Mouse (Mus musculus): ENCODE measurements around the gene Frmpd4. TPM values are rescaled to one million over a fixed set of nuclear protein-coding genes. Genes with fewer than 3 reads are reported as not detected.

Gene Frmpd4
- polyA plus RNA-seq, 1 experiment from 2014 or later: 0.05 TPM

DNA sequence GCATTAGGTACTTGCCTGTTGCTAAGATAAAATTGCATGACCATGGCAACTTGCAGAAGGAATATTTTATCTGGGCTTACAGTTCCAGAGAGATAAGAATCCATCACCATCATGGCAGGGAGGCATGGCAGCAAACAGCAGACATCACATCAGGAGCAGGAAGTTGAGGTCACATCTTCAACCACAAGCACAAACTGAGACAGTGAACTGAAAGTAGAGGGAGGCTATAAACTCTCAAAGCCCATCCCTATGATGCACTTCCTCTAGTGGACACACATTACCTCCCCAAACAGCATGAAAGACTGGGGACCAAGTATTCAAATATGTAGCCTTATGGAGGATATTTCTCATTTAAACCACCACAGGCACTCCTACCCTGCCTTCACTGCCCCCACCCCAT, 238.8 kb downstream of the Frmpd4 start:
- no peaks in the 10 kb centered on the region for H3K4me1 ChIP-seq
- H3K4me3 ChIP-seq: no peak overlapping the region
- H3K9me3 ChIP-seq: no peaks in the 10 kb centered on the region
- no peaks in the 10 kb centered on the region for H3K36me3 ChIP-seq
- no peak for DNase-seq (ENCODE audit: low spot score)
- no peak overlapping the region for H3K27ac ChIP-seq
- H3K27me3 ChIP-seq (ENCODE audit: insufficient read depth, poor library complexity, severe bottlenecking): no peaks in the 10 kb centered on the region; the same call in 1 of the 2 replicates

GRCm38 (mm10) chrX:168325161-168325560, 251.9 kb downstream of the Frmpd4 start:
- Histone ChIP-seq H3K9me3 (no peaks in the 10 kb centered on the region), H3K4me3 (no peak overlapping the region), H3K36me3 (no peaks in the 10 kb centered on the region), H3K27ac (no peak overlapping the region), H3K27me3 (ENCODE audit: insufficient read depth, poor library complexity, severe bottlenecking) (no peaks in the 10 kb centered on the region; the same call in 1 of the 2 replicates), H3K4me1 (no peaks in the 10 kb centered on the region)
- WGBS: 66% methylated on average over 3 of the region's 3 CpGs
- no peak for DNase-seq (ENCODE audit: low spot score)

DNA sequence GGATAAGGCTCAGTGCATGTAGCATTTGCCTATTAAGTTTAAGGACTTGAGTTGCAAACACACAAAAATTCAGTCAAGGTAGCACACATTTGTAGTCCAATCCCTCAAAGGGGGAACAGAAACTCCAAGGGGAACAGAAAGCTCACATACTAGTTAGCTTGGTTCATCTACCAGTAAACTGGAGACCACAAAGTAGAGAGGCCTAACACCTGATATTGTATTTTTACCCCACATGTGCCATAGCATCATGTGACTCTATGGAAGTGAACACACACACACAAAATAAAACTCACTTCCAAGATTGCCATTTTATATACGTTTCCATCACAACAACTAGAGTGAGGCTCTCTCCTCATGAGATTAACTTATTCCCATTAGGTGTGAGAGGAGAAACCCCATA, 264.9 kb downstream of the Frmpd4 start:
- 75% methylated on average over 1 of the region's 1 CpGs for WGBS
- DNase-seq (ENCODE audit: low spot score): no peak
- H3K27me3 ChIP-seq (ENCODE audit: insufficient read depth, poor library complexity, severe bottlenecking): peaks cover 4% of the 10 kb centered on the region; the same call in 1 of the 2 replicates

GRCm38 (mm10) chrX:168310143-168310542, 266.9 kb downstream of the Frmpd4 start:
- Histone ChIP-seq H3K4me1 (no peaks in the 10 kb centered on the region), H3K27me3 (ENCODE audit: insufficient read depth, poor library complexity, severe bottlenecking) (peaks cover 4% of the 10 kb centered on the region; the same call in 1 of the 2 replicates), H3K27ac (no peak overlapping the region), H3K36me3 (no peaks in the 10 kb centered on the region), H3K4me3 (no peak overlapping the region), H3K9me3 (no peaks in the 10 kb centered on the region)
- no peak for DNase-seq (ENCODE audit: low spot score)
- 7% methylated on average over 1 of the region's 1 CpGs for WGBS

More for the DNA sequence above, 264.9 kb downstream of the Frmpd4 start:
- no peak overlapping the region for H3K4me3 ChIP-seq
- H3K4me1 ChIP-seq: no peaks in the 10 kb centered on the region
- H3K9me3 ChIP-seq: no peaks in the 10 kb centered on the region
- no peak overlapping the region for H3K27ac ChIP-seq
- H3K36me3 ChIP-seq: no peaks in the 10 kb centered on the region

DNA sequence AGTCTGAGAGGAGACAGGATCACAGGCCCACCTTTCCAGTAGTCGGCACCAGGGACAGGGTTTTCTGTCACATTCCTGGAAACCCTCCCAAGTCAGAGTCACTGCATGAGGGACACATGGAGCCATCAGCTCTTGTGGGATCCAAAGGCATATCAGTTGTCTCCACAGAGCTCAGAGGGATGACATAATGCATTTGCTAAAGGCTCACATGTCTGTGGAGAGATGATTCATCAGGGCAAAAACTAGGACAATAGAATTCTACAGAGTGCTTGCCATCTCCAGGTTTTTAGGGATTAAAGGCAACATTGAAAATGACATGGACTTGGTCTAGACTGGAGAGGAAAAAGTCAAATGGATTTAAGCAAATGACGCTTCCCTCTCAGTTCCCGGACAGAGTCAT, 284.5 kb downstream of the Frmpd4 start:
- H3K36me3 ChIP-seq: no peaks in the 10 kb centered on the region
- no peaks in the 10 kb centered on the region for H3K4me1 ChIP-seq
- H3K9me3 ChIP-seq: no peaks in the 10 kb centered on the region
- no peak for DNase-seq (ENCODE audit: low spot score)
- H3K4me3 ChIP-seq: no peak overlapping the region
- no peak overlapping the region for H3K27ac ChIP-seq
- WGBS: 79% methylated on average over 3 of the region's 3 CpGs
- no peaks in the 10 kb centered on the region for H3K27me3 ChIP-seq (ENCODE audit: insufficient read depth, poor library complexity, severe bottlenecking)

- no peaks in the 10 kb centered on the region for H3K36me3 ChIP-seq
- H3K27me3 ChIP-seq (ENCODE audit: insufficient read depth, poor library complexity, severe bottlenecking): no peaks in the 10 kb centered on the region
- H3K27ac ChIP-seq: no peak overlapping the region
- H3K4me1 ChIP-seq: no peaks in the 10 kb centered on the region
- H3K4me3 ChIP-seq: no peak overlapping the region
- DNase-seq (ENCODE audit: low spot score): no peak
- whole genome bisulfite sequencing: 82% methylated on average over 3 of the region's 3 CpGs
- H3K9me3 ChIP-seq: no peaks in the 10 kb centered on the region
Observed at GRCm38 (mm10) chrX:168207034-168207433, 370.0 kb downstream of the Frmpd4 start.

GRCm38 (mm10) chrX:168191944-168192343, 385.1 kb downstream of the Frmpd4 start:
- no peak for DNase-seq (ENCODE audit: low spot score)
- H3K36me3 ChIP-seq: no peaks in the 10 kb centered on the region
- H3K4me1 ChIP-seq: no peaks in the 10 kb centered on the region
- H3K27ac ChIP-seq: no peak overlapping the region
- H3K4me3 ChIP-seq: no peak overlapping the region
- H3K27me3 ChIP-seq (ENCODE audit: insufficient read depth, poor library complexity, severe bottlenecking): no peaks in the 10 kb centered on the region
- 50% methylated on average over 1 of the region's 1 CpGs for WGBS
- no peaks in the 10 kb centered on the region for H3K9me3 ChIP-seq

- Histone ChIP-seq H3K9me3 (no peaks in the 10 kb centered on the region), H3K4me1 (no peaks in the 10 kb centered on the region), H3K27me3 (ENCODE audit: insufficient read depth, poor library complexity, severe bottlenecking) (no peaks in the 10 kb centered on the region), H3K4me3 (no peak overlapping the region), H3K27ac (no peak overlapping the region), H3K36me3 (no peaks in the 10 kb centered on the region)
- no peak for DNase-seq (ENCODE audit: low spot score)
- WGBS: 79% methylated on average over 8 of the region's 8 CpGs
Observed at GRCm38 (mm10) chrX:168189563-168189962, 387.5 kb downstream of the Frmpd4 start.

DNA sequence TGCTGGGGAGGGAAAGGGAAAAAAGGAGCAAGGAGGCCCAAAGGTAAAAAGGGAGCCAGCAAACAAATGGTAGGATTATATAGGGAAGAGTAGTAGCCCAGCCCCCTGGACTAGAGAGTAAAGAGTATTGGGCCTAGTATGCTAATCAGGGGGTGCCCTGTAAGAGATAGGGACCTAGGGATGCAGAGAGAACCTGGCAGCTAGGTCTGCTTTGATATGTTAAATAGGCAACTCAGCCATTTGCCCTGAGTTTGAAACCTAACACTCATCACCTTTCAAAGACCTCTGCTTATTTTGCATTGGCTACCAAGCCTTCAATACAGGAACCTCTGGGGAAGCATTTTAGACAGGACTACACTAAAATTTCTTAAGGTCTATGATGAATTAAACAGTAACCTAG, 414.0 kb downstream of the Frmpd4 start:
- H3K9me3 ChIP-seq: no peaks in the 10 kb centered on the region
- H3K27me3 ChIP-seq (ENCODE audit: insufficient read depth, poor library complexity, severe bottlenecking): no peaks in the 10 kb centered on the region
- no peaks in the 10 kb centered on the region for H3K36me3 ChIP-seq
- H3K4me3 ChIP-seq: no peak overlapping the region
- H3K27ac ChIP-seq: no peak overlapping the region
- no peak for DNase-seq (ENCODE audit: low spot score)
- H3K4me1 ChIP-seq: no peaks in the 10 kb centered on the region

GRCm38 (mm10) chrX:168158866-168159265, 418.2 kb downstream of the Frmpd4 start:
- Histone ChIP-seq H3K9me3 (no peaks in the 10 kb centered on the region), H3K36me3 (no peaks in the 10 kb centered on the region), H3K4me3 (no peak overlapping the region), H3K4me1 (no peaks in the 10 kb centered on the region), H3K27ac (no peak overlapping the region), H3K27me3 (ENCODE audit: insufficient read depth, poor library complexity, severe bottlenecking) (no peaks in the 10 kb centered on the region)
- 68% methylated on average over 3 of the region's 3 CpGs for WGBS
- DNase-seq (ENCODE audit: low spot score): no peak

- H3K27ac ChIP-seq: no peak overlapping the region
- H3K36me3 ChIP-seq: no peaks in the 10 kb centered on the region
- no peak for DNase-seq (ENCODE audit: low spot score)
- H3K4me3 ChIP-seq: no peak overlapping the region
- H3K27me3 ChIP-seq (ENCODE audit: insufficient read depth, poor library complexity, severe bottlenecking): peaks cover 12% of the 10 kb centered on the region; the same call in 1 of the 2 replicates
- no peaks in the 10 kb centered on the region for H3K9me3 ChIP-seq
- no peaks in the 10 kb centered on the region for H3K4me1 ChIP-seq
Observed at GRCm38 (mm10) chrX:168141051-168141450, 436.0 kb downstream of the Frmpd4 start.

DNA sequence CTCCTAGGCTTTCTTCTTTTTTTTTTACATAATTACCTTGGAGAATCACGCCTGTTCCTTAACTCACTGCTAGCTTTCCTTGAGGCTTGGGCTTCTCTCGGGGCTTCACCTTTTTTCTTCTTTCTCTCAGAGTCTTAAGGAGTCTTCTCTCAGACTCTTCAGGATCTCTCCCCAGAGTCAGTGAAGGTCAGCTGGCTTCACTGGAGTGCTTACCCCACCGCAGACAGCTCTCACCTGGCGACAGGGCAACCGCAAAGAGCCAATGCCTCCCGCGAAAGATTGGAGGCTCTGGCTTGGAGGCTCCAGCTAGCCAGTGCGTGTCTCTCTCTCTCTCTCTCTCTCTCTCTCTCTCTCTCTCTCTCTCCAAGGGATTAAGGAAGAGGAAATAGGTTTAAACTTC, 453.0 kb downstream of the Frmpd4 start:
- no peaks in the 10 kb centered on the region for H3K9me3 ChIP-seq
- DNase-seq (ENCODE audit: low spot score): no peak
- no peak overlapping the region for H3K27ac ChIP-seq
- WGBS: 11% methylated on average over 8 of the region's 8 CpGs
- H3K36me3 ChIP-seq: no peaks in the 10 kb centered on the region
- H3K27me3 ChIP-seq (ENCODE audit: insufficient read depth, poor library complexity, severe bottlenecking): peaks cover 57% of the 10 kb centered on the region
- no peaks in the 10 kb centered on the region for H3K4me1 ChIP-seq
- H3K4me3 ChIP-seq: peak overlapping the region; percentile 58

DNA sequence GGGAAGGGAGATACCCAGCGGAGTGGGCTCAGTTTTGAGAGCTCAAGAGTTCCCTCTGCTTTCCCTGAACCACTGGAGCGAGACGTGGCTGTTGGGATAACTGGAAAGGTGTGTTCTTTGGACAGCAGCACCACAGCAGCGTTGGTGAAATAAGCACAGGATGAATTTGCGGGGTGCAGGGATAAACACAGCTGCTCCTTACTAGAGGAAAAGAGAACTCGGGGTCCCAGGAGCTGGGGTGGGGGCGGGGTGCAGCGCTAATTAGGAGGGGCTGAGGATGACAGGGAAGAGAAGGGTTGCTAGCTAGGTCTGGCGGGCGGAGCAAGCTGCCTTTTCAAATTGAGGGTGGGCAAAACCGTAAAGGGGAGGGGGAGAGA, 453.5 kb downstream of the Frmpd4 start:
- Histone ChIP-seq H3K36me3 (no peaks in the 10 kb centered on the region), H3K9me3 (no peaks in the 10 kb centered on the region), H3K27me3 (ENCODE audit: insufficient read depth, poor library complexity, severe bottlenecking) (peaks cover 57% of the 10 kb centered on the region), H3K4me1 (no peaks in the 10 kb centered on the region), H3K4me3 (peak overlapping the region; percentile 58), H3K27ac (no peak overlapping the region)
- WGBS: 4% methylated on average over 11 of the region's 11 CpGs
- no peak for DNase-seq (ENCODE audit: low spot score)

DNA sequence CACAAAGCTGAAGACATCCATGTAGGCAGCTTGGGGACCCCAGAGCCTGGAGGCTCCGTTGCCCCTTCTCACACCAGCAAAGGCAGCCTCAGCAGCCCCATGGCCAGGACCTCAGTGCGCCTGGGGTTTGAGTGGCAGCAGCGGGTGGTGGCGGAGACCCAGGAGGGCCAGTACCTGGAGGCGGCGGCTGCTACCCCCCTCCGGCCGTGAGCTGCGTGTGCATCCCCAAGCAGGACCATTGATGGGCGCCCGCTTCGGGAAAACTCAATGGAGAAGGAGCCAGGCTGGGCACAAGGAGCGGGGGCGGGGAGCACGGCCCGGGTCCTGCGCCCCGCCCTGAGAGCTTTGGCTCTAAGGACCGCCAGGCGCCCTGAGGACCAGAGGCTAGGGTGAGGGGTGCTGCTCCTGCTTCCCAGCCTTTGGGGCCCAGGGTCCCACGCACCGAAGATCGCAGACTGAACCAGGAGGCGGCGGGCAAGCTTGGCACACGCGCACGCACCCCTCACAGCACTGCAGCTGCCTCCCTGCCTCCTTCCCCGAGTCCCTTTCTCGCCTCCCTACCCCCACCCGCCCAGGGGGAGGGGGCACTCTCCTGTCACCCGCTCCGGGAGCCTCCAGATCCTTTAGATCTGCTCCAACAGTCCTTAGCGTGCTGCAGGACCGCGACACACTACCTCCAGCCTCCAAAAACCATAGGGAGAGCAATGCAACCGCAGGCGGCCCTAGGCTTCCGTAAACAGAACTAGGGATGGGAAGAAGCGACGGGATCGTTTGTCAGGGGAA, 454.0 kb downstream of the Frmpd4 start:
- Histone ChIP-seq H3K27me3 (ENCODE audit: insufficient read depth, poor library complexity, severe bottlenecking) (peaks cover 57% of the 10 kb centered on the region), H3K9me3 (no peaks in the 10 kb centered on the region), H3K36me3 (no peaks in the 10 kb centered on the region), H3K4me3 (peak overlapping the region; percentile 58), H3K4me1 (no peaks in the 10 kb centered on the region), H3K27ac (no peak overlapping the region)
- WGBS: 11% methylated on average over 42 of the region's 42 CpGs
- DNase-seq (ENCODE audit: low spot score): no peak
